Mouse (Mus musculus): ENCODE measurements at regions not wholly inside any gene's neighbourhood (a gene's known extent, or its start where the extent isn't known, plus 50 kb on each side); places are given as distances from the start of the nearest gene placed in this dataset.

- Histone ChIP-seq H3K4me3 (ENCODE audit: insufficient read depth in 1 of 2, low read depth in 1 of 2, low read length in 2 of 2, poor library complexity in 1 of 2, severe bottlenecking in 1 of 2) (no peak overlapping the region), H3K36me3 (ENCODE audit: control insufficient read depth, insufficient read depth, low read length, poor library complexity, severe bottlenecking) (no peaks in the 10 kb centered on the region), H3K9ac (ENCODE audit: insufficient read depth, low read depth, low read length, poor library complexity, severe bottlenecking) (no peak overlapping the region), H3K9me3 (ENCODE audit: control insufficient read depth, insufficient read depth, low read depth, low read length) (no peaks in the 10 kb centered on the region), H3K27ac (ENCODE audit: insufficient read depth, low read depth, low read length, poor library complexity, severe bottlenecking) (no peak overlapping the region), H3K4me1 (ENCODE audit: control insufficient read depth in 2 of 2, insufficient read depth in 2 of 2, low read length in 2 of 2, poor library complexity in 1 of 2) (no peaks in the 10 kb centered on the region; a peak in 1 of 4 replicates)
- no peak for TF ChIP-seq HCFC1 (IDR thresholded peaks at IDR 0.05; ENCODE audit: borderline replicate concordance, insufficient read depth, low read length)
- no peak for TF ChIP-seq ZNF384 (IDR thresholded peaks at IDR 0.05; ENCODE audit: low read depth, low read length)
- TF ChIP-seq ZC3H11A (IDR thresholded peaks at IDR 0.05; ENCODE audit: borderline replicate concordance, low read depth, low read length): no peak
- TF ChIP-seq MAFK (IDR thresholded peaks at IDR 0.05; ENCODE audit: insufficient read depth, low read depth, low read length): no peak
- no peak for TF ChIP-seq CHD2 (IDR thresholded peaks at IDR 0.05; ENCODE audit: low read depth, low read length)
- in situ Hi-C loops (cut with MboI; ENCODE audit: low sequenced_read_pairs in 2 of 2, unreplicated experiment in 2 of 2): no loop called here
- DNase-seq (ENCODE audit: low read depth, low spot score): no peak
Observed at GRCm38 (mm10) chr4:26402213-26402612, 55.5 kb upstream of the Manea start.
